Mouse (Mus musculus) activated CD4-positive, CD25-positive, alpha-beta regulatory T cell, adult 4 months (primary cell): Measurements from ENCODE around the gene Fhod1. TPM values are rescaled to one million over a fixed set of nuclear protein-coding genes. Genes with fewer than 3 reads are reported as not detected.
A peak's percentile ranks its signal among the peaks of the same experiment; 100 is the strongest.
"Not testable (repeated sequence)": the region's sequence is repeated elsewhere in the genome, so short reads cannot be mapped to it uniquely, and the experiment has no call there.

Experiments
- ATAC-seq: one replicate; pipeline ENCODE4 v1.8.0; 2017
- polyA plus RNA-seq, 2 experiments: library from polyadenylated mRNA; unstranded; fragments of 100-300 nt; shearing (Covaris generic); gene quantifications; one replicate each; pipeline ENCODE4 v1.2.1; 2017

The Fhod1 gene
- polyA plus RNA-seq, 2 experiments from 2014 or later: 2.9 to 3.1 TPM

DNA sequence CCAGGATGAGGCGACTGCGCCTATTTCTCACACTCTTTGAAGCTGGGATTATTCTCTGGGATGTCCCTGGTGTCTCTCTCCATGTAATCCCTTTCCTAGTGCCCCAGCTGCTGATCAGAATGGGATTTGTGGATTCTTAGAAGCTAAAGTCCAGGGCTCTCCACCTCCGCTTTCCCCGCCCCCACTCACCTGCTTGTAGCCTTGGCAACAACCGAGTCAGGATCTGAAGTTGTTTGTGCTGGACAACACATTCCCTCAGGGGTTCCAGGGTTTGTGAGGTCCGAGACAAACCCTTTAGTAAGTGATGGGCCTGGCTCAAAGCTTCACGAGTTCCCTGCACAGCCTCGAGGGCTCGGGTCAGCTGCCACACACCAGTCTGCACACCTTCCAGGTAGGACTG, 53.0 kb downstream of the Fhod1 start:
- ATAC-seq: no peak

DNA sequence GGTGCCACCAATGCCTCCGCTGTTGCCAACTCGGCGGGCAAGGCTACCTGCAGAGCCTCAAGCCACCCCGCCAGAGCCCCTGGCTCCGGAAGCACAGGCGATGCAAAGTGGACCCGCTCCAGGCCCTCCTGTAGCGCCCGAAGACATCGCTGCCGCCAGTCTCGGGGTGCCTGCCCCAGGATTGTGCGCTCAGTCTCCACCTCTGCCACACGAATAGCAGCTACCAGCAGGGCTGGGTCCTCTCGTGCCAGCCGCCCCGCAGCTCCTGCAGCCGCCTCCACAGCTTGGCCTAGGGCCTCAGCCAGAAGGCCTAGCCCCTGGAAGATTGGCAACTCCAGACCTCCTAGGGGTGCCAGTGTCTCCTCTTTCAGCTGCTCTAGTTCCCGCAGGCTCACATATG, 54.3 kb downstream of the Fhod1 start:
- ATAC-seq: no peak

DNA sequence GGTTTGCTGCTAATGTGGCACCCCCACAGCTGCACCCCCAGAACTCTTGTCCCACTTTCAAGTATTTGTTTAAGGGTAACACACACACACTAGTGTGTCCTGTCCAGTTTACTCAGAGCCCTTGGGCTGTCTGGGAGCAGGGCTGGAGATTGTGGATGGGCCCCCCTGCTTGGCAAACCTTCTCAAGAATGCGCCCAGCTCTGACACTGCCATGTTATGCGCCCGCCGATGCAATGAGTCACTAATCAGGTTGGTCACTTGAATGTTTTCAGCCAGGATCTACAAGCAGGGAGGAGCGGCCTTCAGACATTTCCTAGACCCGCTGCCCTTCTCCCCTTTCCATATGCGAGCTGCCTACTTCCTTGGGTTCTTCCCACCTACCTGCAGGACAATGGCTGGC, 55.3 kb downstream of the Fhod1 start:
- ATAC-seq: no peak

DNA sequence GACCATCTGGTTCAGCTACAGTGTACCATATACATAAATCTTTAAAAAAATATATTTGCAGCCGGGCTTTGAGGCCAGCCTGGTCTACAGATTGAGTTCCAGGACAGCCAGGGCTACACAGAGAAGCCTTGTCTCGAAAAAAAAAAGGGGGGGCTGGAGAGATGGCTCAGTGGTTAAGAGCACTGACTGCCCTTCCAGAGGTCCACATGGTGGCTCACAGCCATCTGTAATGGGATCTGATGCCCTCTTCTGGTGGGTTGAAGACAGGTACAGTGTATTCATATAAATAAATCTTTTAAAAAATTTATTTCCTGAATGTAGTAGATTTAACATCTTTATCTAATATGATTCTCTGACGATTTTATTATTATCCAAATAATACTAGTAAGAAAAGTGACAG, 56.0 kb downstream of the Fhod1 start:
- not testable (repeated sequence) for ATAC-seq

DNA sequence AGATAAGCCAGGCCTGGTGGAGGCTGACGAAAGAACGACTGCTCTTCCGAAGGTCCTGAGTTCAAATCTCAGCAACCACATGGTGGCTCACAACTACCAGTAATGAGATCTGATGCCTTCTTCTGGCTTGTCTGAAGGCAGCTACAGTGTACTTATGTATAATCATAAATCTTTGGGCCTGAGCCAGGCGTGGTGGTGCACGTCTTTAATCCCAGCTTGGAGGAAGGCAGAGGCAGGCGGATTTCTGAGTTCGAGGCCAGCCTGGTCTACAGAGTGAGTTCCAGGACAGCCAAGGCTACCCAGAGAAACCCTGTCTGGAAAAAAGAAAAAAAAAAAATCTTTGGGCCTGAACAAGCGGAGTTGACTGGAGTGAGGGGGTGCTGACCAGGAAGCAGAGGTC, 56.4 kb downstream of the Fhod1 start:
- not testable (repeated sequence) for ATAC-seq

DNA sequence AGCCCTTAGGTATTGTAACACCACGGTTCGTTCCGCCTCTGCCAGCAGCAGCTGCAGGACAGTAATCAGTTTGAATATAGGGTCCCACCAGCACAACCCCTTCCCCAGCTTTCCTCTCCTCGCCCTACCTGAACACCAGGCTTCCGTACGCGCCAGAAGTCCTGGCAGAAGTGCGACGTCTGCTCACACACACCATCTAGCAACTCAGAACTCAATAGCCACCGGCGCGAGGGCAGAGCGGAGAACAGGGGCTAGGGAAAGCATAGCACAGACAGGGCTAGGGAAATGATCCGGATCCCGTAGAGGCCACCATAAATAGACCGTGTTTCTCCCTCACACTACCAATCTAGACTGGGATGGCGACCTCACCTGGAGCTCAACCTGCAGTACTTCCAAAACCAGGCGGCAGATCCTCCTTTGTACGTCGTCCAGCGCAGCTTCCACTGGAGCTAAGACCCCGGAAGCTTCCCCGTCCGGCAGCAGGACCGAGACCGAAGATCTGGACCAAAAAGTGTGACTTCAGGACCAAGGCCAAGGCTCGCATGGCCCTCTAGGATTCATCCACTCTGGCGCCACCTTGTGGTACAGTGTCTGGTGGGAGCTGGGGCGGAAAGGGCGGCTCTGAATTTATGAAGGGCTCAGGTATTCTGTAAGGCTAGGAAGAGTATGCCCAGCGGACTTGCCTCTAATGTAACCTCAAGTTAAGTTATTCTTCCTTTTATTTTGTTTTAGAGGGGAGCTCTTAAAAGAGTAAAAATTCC, 57.0 kb downstream of the Fhod1 start:
- ATAC-seq: peak; percentile 30

DNA sequence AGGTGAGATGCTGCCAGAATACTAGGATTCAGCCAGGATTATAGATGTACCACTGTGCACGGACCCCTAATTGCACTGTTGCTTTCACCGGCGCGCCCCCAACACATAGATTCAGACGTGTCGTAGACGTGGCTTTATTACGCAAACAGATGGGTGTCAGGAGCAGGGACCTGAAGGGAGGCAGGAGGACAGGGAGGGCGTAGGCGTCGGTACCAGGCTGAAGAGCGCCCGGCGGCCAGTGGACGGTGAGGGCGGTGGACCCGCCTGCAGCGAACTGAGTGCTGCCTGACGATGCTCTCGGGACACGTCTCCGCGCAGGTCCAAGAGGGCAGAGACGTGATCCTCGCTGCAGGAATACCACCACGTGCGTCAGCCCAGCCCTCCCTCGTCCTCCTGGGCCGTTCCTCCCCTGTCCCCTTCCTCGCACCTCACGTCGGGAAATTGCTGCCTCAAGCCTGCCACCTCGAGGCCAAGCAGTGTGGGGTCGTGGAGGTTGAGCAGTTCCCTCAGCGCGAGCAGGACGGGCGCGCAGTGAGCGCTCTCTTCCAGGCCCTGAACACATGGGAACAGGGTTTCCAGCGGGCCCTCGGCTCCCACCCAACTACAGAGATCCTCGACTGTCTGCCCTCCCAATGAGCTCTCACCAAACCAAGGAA, 57.8 kb downstream of the Fhod1 start, which contains the start of gene 4931428F04Rik:
Gene 4931428F04Rik, minus strand, starts transcription at position 60 of the 656 bp plus-strand sequence.
- no peak for ATAC-seq

DNA sequence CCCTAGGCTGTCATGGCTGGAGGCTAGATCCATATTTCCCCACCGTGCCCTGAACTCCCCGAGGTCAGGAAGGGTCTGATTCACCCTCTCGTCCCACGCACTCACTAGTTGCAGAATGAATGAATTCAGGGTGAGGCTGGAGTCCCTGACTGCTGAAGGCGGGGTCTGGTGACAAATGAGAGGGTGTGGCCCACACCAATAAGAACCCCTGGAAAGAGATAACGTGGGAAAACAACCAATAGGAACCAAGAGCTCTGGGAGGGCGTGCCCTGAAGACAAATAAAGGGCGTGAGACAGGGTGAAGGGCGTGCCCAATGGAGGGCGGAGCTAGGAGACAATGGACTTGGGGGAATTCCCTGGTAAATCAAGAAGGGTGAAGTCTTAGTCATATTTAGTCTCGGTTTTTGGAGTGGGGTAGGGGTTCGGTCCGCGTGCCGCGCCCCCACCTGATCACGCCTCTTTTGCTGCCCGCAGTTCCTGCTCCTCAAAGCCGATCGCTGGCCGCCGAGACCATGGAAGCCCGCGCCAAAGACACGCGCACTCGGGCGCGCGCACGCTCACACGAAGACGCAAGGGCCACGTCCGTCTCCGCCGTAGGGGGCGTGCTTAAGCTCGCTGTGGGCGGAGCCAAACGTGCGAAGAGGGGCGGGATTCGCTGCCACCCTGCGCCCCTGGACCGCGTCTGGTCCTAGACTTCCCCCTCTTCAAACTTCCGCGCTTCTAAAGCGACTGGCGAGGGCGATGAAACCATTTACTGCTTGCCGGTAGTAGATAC, 58.6 kb downstream of the Fhod1 start:
- ATAC-seq: peak; percentile 84

DNA sequence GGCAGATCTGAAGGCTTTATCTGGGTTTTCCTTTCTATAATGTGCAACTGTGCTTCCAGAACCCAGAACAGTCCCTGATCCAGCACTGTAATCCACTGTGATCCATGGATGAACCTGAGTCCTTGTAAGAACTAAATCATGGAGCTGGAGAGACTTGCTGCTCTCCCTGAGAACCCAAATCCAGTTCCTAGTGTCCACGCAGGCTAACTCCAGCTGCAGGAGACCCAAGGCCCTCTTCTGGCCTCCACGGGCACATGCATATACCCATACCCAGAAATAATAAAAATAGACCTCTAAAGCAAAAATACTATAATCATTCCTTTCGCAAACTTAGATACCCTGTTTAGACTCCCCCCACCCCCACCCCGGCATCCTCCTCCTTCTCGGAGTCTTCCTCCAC, 59.5 kb downstream of the Fhod1 start:
- no peak for ATAC-seq

DNA sequence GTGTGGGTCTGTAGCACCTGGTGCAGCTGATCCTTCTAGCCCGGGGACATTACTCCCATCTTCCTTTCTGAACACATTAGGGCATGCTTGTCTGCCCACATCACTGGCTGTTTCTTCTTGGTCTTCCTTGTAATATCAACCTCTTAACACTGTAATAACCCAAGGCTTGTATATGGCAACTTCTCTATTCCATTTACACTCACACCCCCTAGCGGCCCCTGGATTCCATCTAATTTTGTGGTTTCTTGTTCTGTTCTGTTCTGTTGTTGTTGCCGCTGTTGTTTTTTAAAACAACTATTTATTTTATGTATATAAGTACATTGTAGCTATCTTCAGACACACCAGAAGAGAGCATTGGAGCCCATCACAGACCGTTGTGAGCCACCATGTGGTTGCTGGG, 60.8 kb downstream of the Fhod1 start:
- ATAC-seq: no peak

DNA sequence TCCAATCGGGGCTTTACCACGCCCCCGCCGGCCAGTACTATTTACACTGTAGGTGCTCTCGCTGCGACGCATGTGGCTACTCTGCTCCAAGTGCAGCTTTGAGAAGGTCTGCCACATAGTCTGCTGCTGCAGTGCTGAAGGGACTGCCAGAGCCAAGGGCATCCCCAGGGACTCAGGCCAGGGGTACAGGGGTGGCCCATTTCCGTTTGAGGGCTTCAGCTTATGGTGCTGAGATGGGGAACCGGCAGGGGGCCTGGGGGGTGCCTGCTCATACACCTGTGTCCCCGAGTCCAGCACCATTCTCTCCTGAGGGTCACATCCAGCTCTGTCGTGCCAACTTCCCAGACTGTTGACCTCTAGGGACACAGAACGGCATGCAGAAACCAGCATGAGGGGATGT, 62.2 kb downstream of the Fhod1 start:
- ATAC-seq: no peak

DNA sequence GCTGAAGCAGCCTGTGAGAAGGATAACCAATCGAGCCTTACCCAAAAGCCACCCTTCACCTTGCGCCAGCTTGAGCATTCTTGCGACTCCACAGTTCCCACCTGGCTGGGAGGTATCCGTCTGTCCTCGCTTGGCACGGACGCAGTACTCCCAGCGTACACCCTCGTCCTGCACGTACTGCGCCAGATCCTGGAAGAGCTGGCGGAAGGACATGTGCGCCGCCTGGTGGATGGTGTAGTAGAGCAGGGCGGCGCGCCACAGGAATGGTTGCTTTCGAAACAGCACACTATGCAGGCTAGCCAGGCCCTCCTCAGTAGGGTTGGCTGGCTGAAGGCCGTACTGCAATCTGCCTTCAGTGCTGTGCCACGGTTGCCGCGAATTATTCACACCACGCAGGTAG, 64.7 kb downstream of the Fhod1 start:
- no peak for ATAC-seq

DNA sequence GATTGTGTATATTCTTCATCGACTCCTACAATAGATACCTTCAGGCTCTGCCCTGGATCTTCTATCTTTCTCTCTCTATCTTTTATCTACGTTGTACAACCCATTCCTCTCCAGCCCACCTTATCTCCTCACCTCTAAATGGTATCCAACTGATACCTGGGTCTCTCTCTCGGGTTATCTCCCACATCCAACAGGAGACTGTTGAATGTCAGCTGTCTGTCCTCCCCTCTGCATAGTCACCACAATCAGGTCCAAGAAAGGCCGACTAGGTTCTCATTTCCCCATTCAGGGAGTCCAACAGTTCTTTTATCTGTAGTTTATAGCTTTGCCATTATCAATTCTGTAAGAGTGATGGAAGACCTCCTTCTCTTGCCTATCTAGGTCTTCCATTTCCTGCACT, 65.5 kb downstream of the Fhod1 start:
- no peak for ATAC-seq

DNA sequence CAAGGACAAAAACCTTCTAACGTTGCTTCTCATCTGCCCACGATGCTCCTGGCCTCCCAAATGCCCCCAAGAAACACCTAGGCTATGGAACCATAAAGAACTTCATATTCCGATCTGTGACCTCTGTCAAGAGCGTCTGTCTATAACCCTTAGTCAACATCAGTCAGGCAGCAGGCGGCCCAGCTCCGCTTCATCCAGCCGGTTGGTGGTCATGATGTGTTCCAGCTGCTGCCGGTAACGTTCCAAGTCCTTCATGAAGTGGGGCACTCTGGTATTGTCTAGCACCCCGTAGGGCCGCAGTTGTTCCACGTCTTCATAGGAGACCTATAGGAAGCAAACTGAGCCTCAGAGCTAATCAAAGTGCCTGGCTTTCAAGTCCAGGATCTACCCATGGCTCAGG, 65.9 kb downstream of the Fhod1 start:
- ATAC-seq: no peak

DNA sequence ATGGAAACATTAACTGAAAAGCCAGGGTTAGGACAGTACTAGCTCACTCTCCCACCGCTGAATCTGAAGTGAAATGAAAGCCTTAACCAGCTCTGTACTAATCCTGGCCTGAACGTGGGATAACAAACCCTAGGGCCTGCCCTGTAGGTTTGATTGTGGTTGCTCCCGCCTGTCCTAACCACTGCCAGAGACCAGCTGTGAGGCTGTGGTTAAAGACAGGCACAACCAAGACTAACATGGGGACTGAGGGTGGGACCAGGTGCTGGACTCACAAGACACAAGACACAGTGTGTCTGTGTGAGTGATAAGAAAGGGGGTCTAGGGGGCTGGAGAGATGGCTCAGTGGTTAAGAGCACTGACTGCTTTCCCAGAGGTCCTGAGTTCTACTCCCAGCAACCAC, 67.2 kb downstream of the Fhod1 start:
- no peak for ATAC-seq

Other genes with a start within 250 kb of the Fhod1 start
- not detected for gene Ces4a, start 216.2 kb downstream of the Fhod1 start, polyA plus RNA-seq
- 10 to 100 TPM; 34.0 to 49.2 TPM for gene Cbfb, start 177.3 kb downstream of the Fhod1 start, polyA plus RNA-seq
- gene D230025D16Rik, start 122.8 kb downstream of the Fhod1 start, polyA plus RNA-seq: 10 to 100 TPM; 12.0 to 17.4 TPM
- under 1 TPM; 0.42 to 0.62 TPM for gene B3gnt9, start 92.8 kb downstream of the Fhod1 start, polyA plus RNA-seq
- gene Tradd, start 83.3 kb downstream of the Fhod1 start, polyA plus RNA-seq: 10 to 100 TPM; 54.2 to 64.6 TPM
- gene Fbxl8, start 83.3 kb downstream of the Fhod1 start, polyA plus RNA-seq: 10 to 100 TPM; 17.7 to 24.2 TPM
- under 1 TPM; 0.31 to 0.37 TPM for gene Hsf4, start 78.2 kb downstream of the Fhod1 start, polyA plus RNA-seq
- not detected for gene Nol3, start 71.8 kb downstream of the Fhod1 start, polyA plus RNA-seq
- 1 to 10 TPM in 1 of 2 experiments, under 1 TPM in 1; 0.79 to 1.1 TPM for gene 4931428F04Rik, start 58.1 kb downstream of the Fhod1 start, polyA plus RNA-seq
- 1 to 10 TPM in 1 of 2 experiments, under 1 TPM in 1; 0.54 to 2.0 TPM for gene Exoc3l, start 51.9 kb downstream of the Fhod1 start, polyA plus RNA-seq
- 10 to 100 TPM; 49.1 to 64.7 TPM for gene E2f4, start 50.3 kb downstream of the Fhod1 start, polyA plus RNA-seq
- gene Elmo3, start 42.4 kb downstream of the Fhod1 start, polyA plus RNA-seq: 1 to 10 TPM; 6.6 to 7.4 TPM
- 1 to 10 TPM; 1.4 to 2.7 TPM for gene Lrrc29, start 21.7 kb downstream of the Fhod1 start, polyA plus RNA-seq
- gene Tmem208, start 21.6 kb downstream of the Fhod1 start, polyA plus RNA-seq: 100 to 1,000 TPM; 160 to 182 TPM
- gene Slc9a5, start 890 bp upstream of the Fhod1 start, polyA plus RNA-seq: under 1 TPM; 0.24 to 0.44 TPM
- gene Plekhg4, start 25.3 kb upstream of the Fhod1 start, polyA plus RNA-seq: under 1 TPM in 1 of 2 experiments, not detected in 1; 0.20 TPM
- gene Kctd19, start 65.5 kb upstream of the Fhod1 start, polyA plus RNA-seq: not detected
- not detected for gene Lrrc36, start 65.6 kb upstream of the Fhod1 start, polyA plus RNA-seq
- gene Tppp3, start 123.6 kb upstream of the Fhod1 start, polyA plus RNA-seq: under 1 TPM; 0.50 to 0.60 TPM
- gene Zdhhc1, start 148.9 kb upstream of the Fhod1 start, polyA plus RNA-seq: under 1 TPM; 0.43 to 0.62 TPM
- not detected for gene Hsd11b2, start 170.8 kb upstream of the Fhod1 start, polyA plus RNA-seq
- 10 to 100 TPM; 40.7 to 42.8 TPM for gene Atp6v0d1, start 218.1 kb upstream of the Fhod1 start, polyA plus RNA-seq